Mouse (Mus musculus): ENCODE data around the gene Lrrc32.

The Lrrc32 gene

GRCm38 (mm10) chr7:98488398-98489130 is 519 bp upstream of the Lrrc32 start:
- no peak for DNase-seq (ENCODE audit: low spot score)

DNA sequence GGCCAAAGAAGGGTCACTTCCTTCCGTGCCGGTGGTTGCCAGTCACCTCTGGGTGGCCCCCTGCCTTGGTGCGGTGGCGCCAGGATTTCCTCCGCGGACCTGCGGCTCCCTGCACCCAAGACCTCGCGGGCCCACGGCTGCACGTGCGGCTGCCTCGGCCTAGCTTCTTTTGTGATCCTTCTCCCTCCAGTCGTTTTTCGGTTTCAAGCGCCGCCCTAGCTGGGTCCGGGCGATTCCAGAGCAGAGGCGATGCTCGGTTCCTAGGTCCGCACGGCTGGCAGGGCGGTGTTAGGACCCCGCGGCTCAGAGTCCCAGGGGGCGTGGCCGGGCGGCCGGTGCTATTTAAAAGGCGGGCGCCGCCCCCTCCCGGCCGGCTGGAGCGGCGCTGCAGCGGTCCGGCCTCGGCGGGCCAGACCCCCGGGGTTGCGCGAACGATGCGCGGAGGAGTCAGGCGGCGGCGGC is 571 bp downstream of the Lrrc32 start:
- peak; percentile 59 for DNase-seq (ENCODE audit: low spot score)

- DNase-seq (ENCODE audit: low spot score), result no peak
Measured at GRCm38 (mm10) chr7:98490328-98490727, 1.2 kb downstream of the Lrrc32 start.

GRCm38 (mm10) chr7:98490911-98491310 is 1.8 kb downstream of the Lrrc32 start:
- DNase-seq (ENCODE audit: low spot score), result no peak

DNA sequence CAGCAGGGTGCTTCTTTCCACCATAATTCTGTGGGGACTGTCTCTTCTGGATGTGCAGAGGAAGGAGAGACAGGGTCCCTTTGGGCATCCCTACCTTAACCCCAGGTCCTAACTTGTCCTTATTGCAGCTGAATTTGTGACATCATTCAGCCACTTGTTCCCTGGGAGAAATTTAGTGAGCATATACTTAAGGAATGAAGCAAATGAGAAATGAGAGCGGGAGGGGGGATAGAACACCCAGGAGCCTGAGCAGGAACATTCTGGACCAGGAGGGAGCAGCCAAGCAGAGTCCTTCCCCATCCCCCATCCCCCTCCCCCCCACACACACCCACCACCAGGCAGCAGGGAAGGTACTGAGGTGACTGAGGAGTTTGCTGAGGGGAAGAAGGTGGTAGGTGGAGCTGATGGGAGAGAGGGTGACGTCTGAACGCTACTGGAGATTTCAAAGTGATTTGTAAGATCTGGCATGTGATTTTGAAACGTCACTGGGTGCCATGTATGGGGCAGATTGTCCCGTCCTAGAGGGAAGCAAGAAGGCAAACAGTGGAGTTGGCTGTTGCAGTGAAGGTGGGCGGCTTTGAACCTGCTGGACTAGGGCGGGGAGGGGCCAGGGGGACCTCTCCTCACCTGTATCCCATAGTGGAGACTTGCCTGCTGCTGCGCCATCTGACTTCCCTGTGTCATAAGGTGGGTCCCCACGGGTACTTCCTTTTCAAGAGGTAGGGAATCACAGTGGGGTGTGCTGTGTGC is 2.5 kb downstream of the Lrrc32 start:
- no peak for DNase-seq (ENCODE audit: low spot score)

- no peak for DNase-seq (ENCODE audit: low spot score)
Measured at GRCm38 (mm10) chr7:98492331-98492730, 3.2 kb downstream of the Lrrc32 start.

- DNase-seq (ENCODE audit: low spot score), result no peak
Measured at GRCm38 (mm10) chr7:98493307-98493706, 4.2 kb downstream of the Lrrc32 start.

DNA sequence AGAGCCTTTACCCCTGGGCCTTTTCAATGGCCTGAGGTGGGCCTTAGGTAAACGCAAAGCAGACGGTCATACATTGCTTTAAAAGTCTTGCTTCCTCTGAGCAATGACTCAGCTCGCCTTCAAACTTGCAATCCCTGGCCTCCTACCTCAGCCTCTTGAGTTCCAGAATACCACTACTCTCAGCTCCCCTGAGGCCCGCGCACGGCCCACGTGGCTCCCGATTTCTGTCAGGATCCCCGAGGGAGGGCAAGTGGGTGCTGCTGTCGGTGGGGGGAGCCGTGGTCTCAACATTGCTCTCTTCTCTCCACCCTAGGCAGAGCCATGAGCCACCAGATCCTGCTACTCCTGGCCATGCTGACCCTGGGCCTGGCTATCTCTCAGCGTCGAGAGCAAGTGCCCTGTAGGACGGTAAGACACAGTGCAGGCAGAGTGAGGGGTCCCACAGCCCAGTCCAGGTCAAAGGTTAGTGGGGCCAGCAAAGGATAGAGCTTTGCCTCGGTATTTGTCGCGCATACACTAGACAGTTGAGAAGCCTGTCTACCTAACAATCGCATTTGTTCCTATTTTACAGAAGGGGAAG is 4.9 kb downstream of the Lrrc32 start:
- DNase-seq (ENCODE audit: low spot score), result no peak

- no peak for DNase-seq (ENCODE audit: low spot score)
Measured at GRCm38 (mm10) chr7:98495591-98495990, 6.5 kb downstream of the Lrrc32 start.

DNA sequence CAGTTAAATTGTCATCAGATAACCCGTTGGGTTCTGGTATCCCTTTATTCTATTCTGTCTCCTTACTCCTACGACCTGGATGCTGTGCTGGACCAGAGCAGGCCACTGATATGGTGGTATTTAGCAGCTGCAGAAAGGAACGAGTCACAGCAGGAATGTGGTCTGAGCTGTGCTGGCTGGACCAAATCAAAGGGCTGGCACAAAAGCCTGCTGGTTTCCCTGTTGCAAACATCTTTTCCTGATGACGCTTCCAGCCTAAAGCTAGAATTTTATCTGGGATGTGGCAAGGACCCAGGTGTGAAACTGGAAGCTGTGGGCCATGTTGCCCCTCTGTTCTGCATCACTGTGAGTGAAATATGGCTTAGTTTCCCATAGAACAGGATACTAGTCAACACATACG is 8.4 kb downstream of the Lrrc32 start:
- DNase-seq (ENCODE audit: low spot score), result no peak

- DNase-seq (ENCODE audit: low spot score), result no peak
Measured at GRCm38 (mm10) chr7:98498101-98498500, 9.0 kb downstream of the Lrrc32 start.

DNA sequence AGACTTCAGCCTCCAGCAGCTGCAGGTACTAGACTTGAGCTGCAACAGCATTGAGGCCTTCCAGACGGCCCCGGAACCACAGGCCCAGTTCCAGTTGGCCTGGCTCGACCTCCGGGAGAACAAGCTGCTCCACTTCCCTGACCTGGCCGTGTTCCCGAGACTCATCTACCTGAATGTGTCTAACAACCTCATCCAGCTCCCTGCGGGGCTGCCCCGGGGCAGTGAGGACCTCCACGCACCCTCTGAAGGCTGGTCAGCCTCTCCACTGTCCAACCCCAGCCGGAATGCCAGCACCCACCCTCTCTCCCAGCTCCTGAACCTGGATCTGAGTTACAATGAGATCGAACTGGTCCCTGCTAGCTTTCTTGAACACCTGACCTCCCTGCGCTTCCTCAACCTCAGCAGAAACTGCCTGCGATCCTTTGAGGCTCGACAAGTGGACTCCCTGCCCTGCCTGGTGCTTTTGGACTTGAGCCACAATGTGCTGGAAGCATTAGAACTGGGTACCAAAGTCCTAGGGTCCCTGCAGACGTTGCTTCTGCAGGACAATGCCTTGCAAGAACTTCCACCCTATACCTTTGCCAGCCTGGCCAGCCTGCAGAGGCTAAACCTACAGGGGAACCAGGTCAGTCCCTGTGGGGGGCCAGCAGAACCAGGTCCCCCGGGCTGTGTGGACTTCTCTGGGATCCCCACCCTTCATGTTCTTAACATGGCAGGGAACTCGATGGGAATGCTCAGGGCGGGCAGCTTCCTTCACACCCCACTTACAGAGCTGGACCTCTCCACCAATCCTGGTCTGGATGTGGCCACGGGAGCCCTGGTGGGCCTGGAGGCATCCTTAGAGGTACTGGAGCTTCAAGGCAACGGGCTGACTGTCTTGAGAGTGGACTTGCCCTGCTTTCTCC is 9.8 kb downstream of the Lrrc32 start:
- DNase-seq (ENCODE audit: low spot score), result no peak

DNA sequence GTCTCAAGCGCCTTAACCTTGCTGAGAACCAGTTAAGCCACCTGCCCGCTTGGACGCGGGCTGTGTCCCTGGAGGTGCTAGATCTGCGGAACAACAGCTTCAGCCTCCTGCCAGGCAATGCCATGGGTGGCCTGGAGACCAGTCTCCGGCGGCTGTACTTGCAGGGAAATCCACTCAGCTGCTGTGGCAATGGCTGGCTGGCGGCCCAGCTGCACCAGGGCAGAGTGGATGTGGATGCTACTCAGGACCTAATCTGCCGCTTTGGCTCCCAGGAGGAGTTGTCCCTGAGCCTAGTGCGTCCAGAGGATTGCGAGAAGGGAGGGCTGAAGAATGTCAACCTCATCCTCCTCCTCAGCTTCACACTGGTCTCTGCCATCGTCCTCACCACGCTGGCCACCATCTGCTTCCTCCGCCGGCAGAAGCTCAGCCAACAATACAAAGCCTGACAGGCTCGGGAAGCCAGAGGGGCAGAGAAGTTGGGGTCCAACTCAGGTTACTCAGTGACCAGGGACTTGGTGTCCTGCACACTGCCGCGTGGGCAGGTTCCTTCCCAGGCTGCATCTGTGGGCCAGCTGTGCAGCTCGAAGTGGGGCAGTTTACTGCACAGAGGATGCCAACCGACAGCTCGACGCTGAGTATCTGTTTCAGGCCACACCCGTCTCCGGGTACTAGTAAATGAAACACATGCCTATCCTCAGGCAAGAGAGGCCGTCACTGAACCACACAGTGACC is 10.6 kb downstream of the Lrrc32 start:
- no peak for DNase-seq (ENCODE audit: low spot score)

DNA sequence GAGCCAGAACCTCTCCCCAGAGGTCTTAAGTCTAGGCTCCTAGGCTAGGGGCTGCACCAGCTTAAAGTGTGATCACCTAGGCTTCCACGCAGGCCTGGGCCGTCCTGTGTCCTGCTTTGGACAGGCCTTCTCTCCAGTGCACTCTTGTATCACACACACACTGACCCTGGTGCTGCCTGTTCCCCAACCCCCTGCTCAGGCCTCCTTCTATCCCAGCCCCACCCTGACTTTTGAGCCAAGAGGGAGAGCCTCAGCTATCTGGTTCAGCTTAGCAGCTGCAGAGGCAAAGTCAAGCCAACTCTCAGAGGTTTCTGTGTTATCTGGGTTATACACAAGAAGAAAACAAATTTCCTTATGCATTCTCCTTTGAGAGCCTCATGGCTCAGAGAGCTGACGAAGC is 11.4 kb downstream of the Lrrc32 start:
- DNase-seq (ENCODE audit: low spot score), result peak; percentile 52

DNA sequence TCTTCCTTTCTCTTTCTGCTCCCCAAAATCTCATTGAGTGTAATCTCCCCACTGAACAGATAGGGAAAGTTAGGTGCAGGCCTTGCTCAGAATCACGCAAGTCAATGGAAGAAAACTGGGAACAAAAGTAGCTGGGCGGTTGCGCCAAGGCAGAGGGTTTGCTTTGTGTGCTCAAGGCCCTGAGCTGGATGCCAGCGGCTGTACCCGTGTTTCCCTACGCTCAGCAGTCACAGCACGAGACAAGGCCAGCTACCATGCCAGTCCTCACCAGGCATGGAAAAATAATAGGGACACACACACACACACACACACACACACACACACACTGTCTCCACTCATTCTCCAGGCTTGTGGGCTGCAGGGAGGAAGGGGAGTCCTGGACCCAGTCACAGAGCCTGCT is 12.0 kb downstream of the Lrrc32 start:
- DNase-seq (ENCODE audit: low spot score), result no peak

DNA sequence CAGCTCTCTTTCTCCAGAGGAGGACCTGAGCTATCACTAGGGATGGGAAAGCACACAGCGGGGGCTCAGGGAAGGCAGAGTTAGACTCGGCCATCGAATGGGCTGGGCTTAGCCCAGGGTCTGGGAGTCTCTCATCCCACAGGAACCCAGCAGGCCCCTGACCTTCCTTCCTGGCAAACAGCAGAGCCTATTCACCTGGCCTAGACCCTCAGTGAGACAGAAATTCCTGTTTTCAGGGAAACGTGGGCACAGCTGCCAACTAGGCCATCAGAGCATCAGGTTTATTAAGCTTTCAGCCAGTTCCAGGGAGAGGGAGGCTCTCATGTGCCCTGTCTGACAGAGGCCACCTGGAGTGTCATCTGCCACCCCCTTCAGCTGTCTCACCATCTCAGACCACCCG is 13.8 kb downstream of the Lrrc32 start:
- DNase-seq (ENCODE audit: low spot score), result no peak

GRCm38 (mm10) chr7:98503951-98504647 is 15.0 kb downstream of the Lrrc32 start:
- no peak for DNase-seq (ENCODE audit: low spot score)

- DNase-seq (ENCODE audit: low spot score), result no peak
Measured at GRCm38 (mm10) chr7:98504726-98505314, 15.7 kb downstream of the Lrrc32 start.

- DNase-seq (ENCODE audit: low spot score), result no peak
Measured at GRCm38 (mm10) chr7:98505664-98506063, 16.6 kb downstream of the Lrrc32 start.
